Mouse (Mus musculus) heart, postnatal 14 days (tissue): ENCODE results near the gene Clec5a. TPM values are rescaled to one million over a fixed set of nuclear protein-coding genes. Genes with fewer than 3 reads are reported as not detected.
"Not testable (repeated sequence)": the region's sequence is repeated elsewhere in the genome, so short reads cannot be mapped to it uniquely, and the experiment has no call there.

Experiments
- DNase-seq, 2 experiments: peaks; one replicate each; pipeline ENCODE4 v3.0.0; 2021 to 2022
- intact Hi-C: fragments of 180-260 bp; cut with DNase I; formaldehyde crosslinking; loops from one replicate; pipeline ENCODE4 v1.15.1; 2025
- long read RNA-seq, 2 experiments: library from polyadenylated mRNA; stranded (forward); transcript quantifications; one replicate each; pipeline ENCODE4 v2.0.0; 2021
- total RNA-seq, 2 experiments: library from RNA; stranded (reverse); gene quantifications; 2 replicates each; pipeline ENCODE4 v1.2.3; 2021

Clec5a gene
- total RNA-seq, result 1 to 10 TPM in 1 of 2 experiments, under 1 TPM in 1; 0.91 to 1.1 TPM
- long read RNA-seq, experiment 1, partial matches to known transcripts, result 0 of 1 reads
- long read RNA-seq, experiment 1, other reads (novel, unspliced or antisense), result 0 of 1 reads
- long read RNA-seq, experiment 2, partial matches to known transcripts, result 0 of 1 reads
- long read RNA-seq, experiment 2, other reads (novel, unspliced or antisense), result 0 of 1 reads

- no peak for DNase-seq
- intact Hi-C loops, result no loop called here
Measured at GRCm38 (mm10) chr6:40585645-40586044, at the start of gene Clec5a. Clec5a (minus strand) TSS chr6:40585821.

- intact Hi-C loops, result no loop called here
- no peak for DNase-seq
Measured at GRCm38 (mm10) chr6:40634640-40635071, 49.0 kb upstream of the Clec5a start.

- intact Hi-C loops, result no loop called here
- no peak for DNase-seq
Measured at GRCm38 (mm10) chr6:40628406-40629000, 42.9 kb upstream of the Clec5a start, which contains the start of gene Mgam. Mgam (plus strand) TSS chr6:40628831.

GRCm38 (mm10) chr6:40626111-40626510, 40.5 kb upstream of the Clec5a start:
- intact Hi-C loops, result no loop called here
- DNase-seq, result no peak

GRCm38 (mm10) chr6:40617965-40618364, 32.3 kb upstream of the Clec5a start:
- intact Hi-C loops, result loop anchor here (1.0 kb wide), 1 partner anchor 71 kb away; no protein-coding TSS in a partner anchor
- peak; percentile 60 to 77 for DNase-seq

- intact Hi-C loops, result no loop called here
Measured at GRCm38 (mm10) chr6:40613260-40613852, 27.7 kb upstream of the Clec5a start, which contains the start of gene Tas2r138. Tas2r138 (minus strand) TSS chr6:40613310.

GRCm38 (mm10) chr6:40610244-40610643, 24.6 kb upstream of the Clec5a start:
- intact Hi-C loops, result no loop called here
- DNase-seq, result no peak

More at GRCm38 (mm10) chr6:40613260-40613852, 27.7 kb upstream of the Clec5a start, which contains the start of gene Tas2r138:
- no peak for DNase-seq

- peak in 1 of 2 experiments; percentile 10 for DNase-seq
- intact Hi-C loops, result no loop called here
Measured at GRCm38 (mm10) chr6:40607431-40607830, 21.8 kb upstream of the Clec5a start.

GRCm38 (mm10) chr6:40598546-40598945, 12.9 kb upstream of the Clec5a start:
- DNase-seq, intact Hi-C loops: not testable (repeated sequence)

- DNase-seq, result no peak
Measured at GRCm38 (mm10) chr6:40594804-40595550, 9.4 kb upstream of the Clec5a start.

GRCm38 (mm10) chr6:40588346-40588745, 2.7 kb upstream of the Clec5a start:
- intact Hi-C loops, result no loop called here
- no peak for DNase-seq

More at GRCm38 (mm10) chr6:40594804-40595550, 9.4 kb upstream of the Clec5a start:
- intact Hi-C loops, result no loop called here

GRCm38 (mm10) chr6:40584336-40584735, 1.3 kb downstream of the Clec5a start:
- intact Hi-C loops, result no loop called here
- DNase-seq, result no peak

- DNase-seq, result no peak
- intact Hi-C loops, result no loop called here
Measured at GRCm38 (mm10) chr6:40576305-40576704, 9.3 kb downstream of the Clec5a start.

GRCm38 (mm10) chr6:40573618-40574017, 12.0 kb downstream of the Clec5a start:
- DNase-seq, result no peak
- intact Hi-C loops, result no loop called here

- no peak for DNase-seq
- intact Hi-C loops, result no loop called here
Measured at GRCm38 (mm10) chr6:40569187-40569586, 16.4 kb downstream of the Clec5a start, which contains the start of gene Olfr460. Olfr460 (plus strand) TSS chr6:40569487.

GRCm38 (mm10) chr6:40554950-40555349, 30.7 kb downstream of the Clec5a start, which contains the start of gene Olfr461:
Olfr461 (minus strand) TSS chr6:40555050.
- intact Hi-C loops, result no loop called here

GRCm38 (mm10) chr6:40544690-40545089, 40.9 kb downstream of the Clec5a start:
- intact Hi-C loops, result no loop called here
- no peak for DNase-seq

More at GRCm38 (mm10) chr6:40554950-40555349, 30.7 kb downstream of the Clec5a start, which contains the start of gene Olfr461:
- DNase-seq, result no peak
